Mouse (Mus musculus) adipocyte (in vitro differentiated cells): ENCODE measurements around the gene Mllt10.

Experiments used
- DNase-seq: peaks from one replicate; pipeline ENCODE4 v3.0.0-alpha.2; 2016; ENCODE audit warnings: low spot score

Gene Mllt10

DNA sequence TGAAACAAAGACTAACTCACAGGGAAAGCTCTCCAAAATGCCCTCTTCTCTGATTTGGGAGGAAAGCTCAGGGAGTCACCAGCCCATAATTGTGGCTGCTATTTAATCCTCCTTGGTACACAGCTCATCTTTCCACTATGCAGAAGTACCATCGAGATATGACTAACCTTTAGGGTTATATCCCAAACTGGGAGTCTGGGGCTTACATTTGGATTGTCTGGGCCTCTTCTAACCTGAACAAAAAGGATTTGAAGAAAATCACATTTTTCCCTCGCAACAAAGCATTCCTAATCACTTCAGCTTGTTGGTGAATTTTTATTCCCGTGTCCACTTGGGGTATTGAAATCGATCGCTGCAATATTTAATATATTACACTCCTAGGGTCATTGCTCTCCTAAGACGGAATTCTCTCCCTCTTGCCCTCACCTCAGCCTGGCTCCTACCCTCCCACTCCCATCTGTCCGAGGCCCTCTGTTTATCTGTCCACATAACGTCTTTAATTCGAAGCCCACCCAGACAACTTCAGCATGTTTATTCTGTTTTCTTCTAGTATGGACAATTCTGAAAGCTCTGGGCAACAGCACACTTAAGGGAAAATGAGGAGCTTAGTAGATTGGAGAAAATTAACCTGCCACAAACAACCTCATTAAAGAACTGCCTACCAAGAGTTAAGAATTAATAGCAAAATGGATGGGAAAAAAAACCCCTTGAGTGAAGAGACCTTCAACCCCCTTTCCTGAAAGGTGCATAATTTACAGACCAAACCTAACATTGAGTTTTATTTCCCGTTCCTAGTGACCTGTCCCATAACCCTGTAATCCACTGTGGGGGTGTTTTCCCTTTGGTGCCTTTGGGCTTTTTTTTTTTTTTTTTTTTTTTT, 20.4 kb upstream of the Mllt10 start:
- DNase-seq = no peak

GRCm38 (mm10) chr2:18037491-18037890, 17.5 kb upstream of the Mllt10 start, which contains the start of gene A930004D18Rik:
A930004D18Rik (minus strand) TSS chr2:18037737.
- DNase-seq = no peak

DNA sequence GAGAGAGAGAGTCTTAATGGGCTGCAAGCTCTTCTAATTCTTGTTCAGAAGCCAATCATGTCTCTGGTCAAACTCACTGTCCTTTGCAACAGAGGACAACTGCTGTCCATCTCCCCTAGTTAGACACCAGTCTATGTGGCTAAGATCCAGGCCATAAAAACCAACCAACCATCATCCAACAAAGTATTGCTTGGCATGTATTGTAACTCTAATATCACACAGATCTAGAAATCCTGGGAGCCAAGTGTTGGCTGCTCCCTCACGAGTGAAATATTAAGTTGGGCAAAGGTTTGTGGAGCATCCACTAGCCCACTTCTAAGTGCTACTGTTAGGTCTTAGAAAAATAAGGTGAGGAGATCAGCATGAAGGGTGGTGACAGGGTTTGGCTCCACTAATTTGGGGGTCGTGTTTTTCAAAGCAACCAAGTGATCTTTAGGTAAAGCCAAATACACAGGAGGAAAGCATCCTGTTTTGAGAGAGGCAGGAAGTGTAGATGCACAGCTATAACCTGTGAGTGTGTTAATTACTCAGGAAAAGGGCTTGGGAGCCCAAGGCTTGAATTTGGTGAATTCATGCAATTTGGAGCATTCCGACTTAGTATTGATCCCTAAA, 16.8 kb upstream of the Mllt10 start:
- no peak for DNase-seq

DNA sequence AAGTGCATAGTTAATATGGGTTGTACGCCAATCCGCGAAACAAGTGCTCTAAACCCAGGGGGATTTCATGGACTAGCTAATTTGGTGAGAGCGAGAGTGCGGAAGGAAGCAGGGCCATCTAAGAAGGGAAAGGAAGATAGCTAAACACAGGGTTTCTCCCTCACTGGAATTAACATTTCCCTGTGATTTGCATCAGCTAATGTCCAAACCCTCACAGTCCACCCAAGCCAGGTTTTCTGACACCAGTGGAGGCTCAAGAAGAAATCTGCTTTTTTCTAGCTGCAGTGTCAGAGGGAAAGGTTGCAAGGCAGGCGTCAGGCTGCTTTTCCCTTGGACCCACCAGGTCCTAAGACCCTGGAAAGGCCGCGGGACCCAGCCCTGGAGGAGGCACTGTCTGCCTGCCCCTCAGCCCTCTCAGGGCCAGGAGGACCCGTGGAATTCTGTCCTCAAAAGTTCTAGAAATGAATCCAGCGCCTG, 16.1 kb upstream of the Mllt10 start:
- DNase-seq = no peak

DNA sequence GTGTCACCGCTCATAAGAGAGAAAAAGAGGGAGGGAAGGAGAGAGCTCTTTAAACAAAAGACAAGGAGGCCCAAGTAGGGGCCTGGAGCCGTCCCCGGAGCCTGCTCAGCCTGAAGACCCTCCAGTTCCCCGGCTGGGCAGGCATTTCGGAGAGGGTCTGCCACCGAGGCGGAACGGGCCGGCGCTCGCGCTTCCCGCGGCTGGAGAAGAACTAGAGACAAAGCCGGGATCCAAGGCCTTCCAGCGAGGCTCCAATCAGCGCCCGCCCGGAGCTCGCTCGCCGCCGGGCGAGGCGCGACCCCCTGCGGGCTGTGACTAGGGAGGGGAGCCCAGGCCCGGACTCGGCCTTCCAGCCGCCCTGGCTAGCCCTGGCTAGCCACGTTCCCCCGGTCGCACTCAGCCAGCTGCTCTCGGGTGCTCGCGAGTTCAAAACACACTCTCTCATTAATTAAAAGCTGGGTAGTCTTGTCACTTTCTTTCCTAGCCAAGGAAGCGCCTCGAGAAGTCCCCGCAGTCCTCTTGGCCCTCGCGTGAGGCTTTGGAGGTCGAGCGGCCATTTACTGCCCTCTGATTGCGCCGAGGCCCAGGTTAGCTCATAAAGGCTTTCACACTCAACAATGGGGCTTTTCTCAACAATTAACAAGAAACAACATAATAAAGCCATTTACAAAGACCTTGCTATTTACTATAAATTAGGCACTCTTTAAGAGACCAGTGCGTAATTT, 15.3 kb upstream of the Mllt10 start:
- no peak for DNase-seq

DNA sequence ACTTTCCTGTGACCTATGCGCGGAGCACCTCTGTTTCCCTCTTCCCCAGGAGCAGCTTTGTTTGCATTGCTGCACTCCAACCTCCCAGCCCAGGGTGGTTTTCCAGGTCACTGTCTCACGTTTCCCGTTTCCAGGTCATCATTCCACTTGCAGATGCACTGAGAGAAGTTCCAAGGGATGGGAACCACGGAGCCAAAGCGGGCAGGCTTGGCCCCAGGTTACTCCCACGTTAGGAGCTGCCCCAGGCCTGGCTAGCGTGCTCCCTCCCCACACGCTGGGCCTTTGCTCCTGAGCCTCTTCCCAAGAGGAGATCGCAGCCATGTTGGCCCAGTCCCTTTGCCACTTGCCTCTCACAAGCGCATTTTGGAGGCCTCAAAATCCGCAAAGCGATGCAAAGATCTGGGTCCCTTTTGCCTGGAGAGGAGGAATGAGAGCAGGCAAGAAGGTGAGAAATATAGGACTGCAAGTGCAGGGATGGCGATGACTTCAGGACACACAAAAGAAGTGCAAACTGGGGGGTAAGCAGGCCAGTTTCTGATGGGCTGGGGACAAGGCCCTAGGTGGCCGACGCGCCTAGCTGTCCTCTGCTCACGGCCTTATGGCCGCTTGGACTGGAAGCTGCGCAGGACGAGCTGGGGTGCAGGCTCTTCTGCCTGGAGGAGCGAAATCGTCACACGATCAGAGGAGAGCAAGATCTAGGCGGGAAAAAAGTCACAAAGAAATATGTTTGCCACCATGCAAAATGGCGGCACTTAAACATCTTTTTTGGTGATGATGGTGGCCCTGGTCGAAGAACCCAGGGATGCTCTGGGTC, 14.5 kb upstream of the Mllt10 start:
- no peak for DNase-seq

DNA sequence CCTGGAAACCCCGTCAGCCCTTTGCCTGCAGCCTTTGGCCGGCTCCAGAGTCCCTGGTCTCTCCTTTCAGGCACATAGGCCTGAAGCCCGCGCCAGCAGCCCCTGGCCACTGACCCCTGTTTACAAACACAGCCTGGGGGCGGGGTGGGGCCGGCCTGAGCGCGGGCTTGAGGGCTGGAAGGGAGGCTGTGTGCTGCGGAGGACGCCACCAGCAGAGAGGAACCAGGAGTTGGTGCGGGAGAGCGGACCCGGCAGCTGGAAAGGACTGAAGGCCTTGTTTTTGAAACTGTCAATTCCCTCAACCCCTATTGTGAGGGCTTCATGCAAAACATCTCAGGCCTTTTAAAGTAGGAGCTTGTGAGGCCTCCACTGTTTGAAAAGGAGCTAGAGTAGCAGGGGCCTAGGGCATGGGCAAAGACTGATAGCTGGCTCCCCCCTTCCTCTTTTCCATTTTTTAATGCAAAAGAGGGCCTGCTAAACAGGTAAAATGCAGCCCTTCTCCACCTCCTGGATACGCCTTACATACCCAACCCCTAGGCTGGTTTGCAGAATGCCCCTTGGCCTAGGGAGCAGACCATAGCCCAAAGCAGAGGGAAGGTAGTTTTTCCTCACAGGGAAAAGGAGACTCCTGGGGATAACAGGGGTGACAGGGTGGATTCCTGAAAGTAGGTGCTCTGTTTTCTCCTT, 13.7 kb upstream of the Mllt10 start:
- no peak for DNase-seq

GRCm38 (mm10) chr2:18045143-18045780, 9.8 kb upstream of the Mllt10 start:
- no peak for DNase-seq

DNA sequence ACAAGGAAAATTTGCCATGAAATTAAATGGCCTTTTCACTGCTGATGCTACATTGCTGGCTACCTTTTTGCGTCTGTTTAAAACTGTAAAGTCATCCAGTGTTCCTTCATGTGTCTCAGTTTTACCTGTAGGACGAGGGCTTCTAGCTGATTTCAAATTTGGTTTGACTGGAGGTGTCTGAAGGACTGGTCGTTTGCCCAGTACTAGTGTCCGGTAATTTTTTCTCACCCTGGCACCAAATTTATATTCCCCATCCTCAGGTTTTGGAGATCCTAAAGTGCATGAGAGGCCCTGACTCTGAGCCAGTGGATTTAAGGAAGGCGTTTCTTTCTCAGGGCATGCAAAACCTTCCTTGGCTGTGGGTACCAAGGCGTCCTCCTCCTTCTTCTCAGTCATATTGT, 9.3 kb upstream of the Mllt10 start:
- DNase-seq = no peak

- no peak for DNase-seq
These were observed 8.9 kb upstream of the Mllt10 start for GRCm38 (mm10) chr2:18046186-18046585.

GRCm38 (mm10) chr2:18046758-18047645, 8.0 kb upstream of the Mllt10 start:
- peak; percentile 53 for DNase-seq

GRCm38 (mm10) chr2:18047646-18048452, 7.2 kb upstream of the Mllt10 start:
- DNase-seq = peak; percentile 56

GRCm38 (mm10) chr2:18048453-18049075, 6.5 kb upstream of the Mllt10 start, which contains the start of gene Skida1:
Skida1 (minus strand) TSS chr2:18049051.
- no peak for DNase-seq

DNA sequence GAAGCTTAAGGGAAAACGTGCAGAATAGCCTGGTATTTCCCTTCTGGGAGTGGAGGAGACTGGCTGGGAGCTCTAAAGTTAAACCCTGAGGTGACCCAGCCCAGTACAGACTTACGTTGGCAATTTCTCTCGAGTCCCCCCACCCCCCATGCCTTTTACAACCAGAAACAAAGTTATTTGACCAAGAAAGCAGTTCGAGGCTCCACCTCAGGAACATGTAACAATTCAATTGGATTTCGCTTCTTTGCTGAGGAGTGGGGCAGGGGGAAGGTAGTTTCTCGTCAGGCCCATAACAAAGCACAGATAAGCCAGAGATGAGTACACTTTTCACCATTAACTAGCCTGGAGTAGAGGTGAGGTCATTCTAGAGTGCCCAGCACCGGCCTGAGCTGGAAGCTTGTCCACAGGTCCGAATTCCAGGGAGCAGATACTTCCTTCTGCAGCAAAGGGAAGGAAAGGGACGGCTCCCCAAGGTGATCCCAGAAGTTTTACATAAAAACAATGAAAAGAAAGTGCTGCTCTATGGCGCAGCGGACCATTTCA, 5.7 kb upstream of the Mllt10 start:
- DNase-seq = no peak

DNA sequence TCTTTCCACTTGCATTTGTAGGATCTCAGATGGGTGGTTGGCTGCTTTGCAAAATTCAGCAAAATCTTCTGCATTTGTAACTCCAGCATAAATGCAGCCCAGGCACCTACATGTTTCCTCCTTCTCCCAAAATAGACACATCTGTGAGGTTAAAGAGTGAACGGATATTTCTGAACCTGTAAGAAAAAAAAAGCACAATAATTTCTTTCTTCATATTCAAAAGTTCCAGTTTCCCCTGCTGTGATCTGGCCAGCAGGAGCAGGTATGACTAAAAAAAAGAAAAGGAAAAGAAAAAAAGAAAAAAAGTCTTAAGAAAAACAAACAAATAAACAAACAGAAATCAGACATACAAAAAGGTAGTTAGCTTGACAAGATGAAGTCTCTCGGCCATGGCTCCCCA, 5.0 kb upstream of the Mllt10 start:
- no peak for DNase-seq

- no peak for DNase-seq
These were observed 4.5 kb upstream of the Mllt10 start for GRCm38 (mm10) chr2:18050541-18050985.

- no peak for DNase-seq
These were observed 3.8 kb upstream of the Mllt10 start for GRCm38 (mm10) chr2:18051026-18051830.
